Mouse (Mus musculus) adrenal gland, adult (tissue): ENCODE data around the gene Cypt1.

Experiments
- DNase-seq, 2 experiments: peaks; one replicate each; pipeline ENCODE4 v3.0.0; 2022 to 2023; ENCODE audit warnings: low spot score in 1 of 2; ENCODE audit not compliant: inconsistent age in 2 of 2

The Cypt1 gene

DNA sequence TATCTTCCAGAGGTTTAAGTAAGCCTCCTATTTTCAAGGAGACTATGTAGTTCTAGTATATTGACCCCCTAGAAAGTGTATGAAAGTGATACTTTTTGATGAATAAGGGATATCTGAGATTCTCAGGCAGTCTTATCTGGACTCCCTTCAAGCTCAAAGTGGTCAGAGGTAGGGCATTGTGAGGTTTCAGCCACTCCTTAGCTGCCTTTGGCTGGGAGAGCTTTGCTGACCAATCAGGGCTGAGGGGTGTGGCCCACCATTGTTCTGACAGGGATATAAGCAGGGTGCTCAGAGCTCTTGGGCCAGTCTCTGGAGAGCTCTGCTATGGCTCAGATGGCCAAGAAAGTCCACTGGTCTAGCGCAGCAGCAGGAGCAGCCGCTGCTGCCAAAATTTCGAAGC lies at the start of gene Cypt1:
Gene Cypt1 (plus strand): TSS at position 301 of the 400 bp plus-strand sequence.
- no peak for DNase-seq

DNA sequence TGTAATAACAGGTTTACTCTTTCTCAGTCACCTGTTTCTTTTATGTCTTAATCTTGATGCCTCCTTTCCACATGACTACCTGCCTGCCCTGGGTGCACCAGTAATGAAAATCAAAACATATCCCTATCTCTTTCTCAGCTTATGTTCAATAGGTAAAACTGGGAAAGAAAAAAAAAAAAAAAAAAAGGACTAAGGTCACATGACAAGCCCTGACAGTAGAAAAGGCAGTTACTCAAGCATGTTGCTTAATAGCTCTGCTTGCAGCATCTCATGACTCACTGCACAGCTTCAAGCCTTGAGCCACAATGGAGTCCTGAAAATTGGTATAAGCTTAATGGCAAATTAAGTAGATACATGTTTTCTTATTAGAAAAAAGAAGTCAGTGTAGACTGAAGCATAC lies 24.1 kb downstream of the Cypt1 start:
- DNase-seq, result peak; percentile 11 to 69

GRCm38 (mm10) chrX:16557061-16557460 lies 34.4 kb downstream of the Cypt1 start:
- DNase-seq, result peak in 1 of 2 experiments; percentile 54

DNA sequence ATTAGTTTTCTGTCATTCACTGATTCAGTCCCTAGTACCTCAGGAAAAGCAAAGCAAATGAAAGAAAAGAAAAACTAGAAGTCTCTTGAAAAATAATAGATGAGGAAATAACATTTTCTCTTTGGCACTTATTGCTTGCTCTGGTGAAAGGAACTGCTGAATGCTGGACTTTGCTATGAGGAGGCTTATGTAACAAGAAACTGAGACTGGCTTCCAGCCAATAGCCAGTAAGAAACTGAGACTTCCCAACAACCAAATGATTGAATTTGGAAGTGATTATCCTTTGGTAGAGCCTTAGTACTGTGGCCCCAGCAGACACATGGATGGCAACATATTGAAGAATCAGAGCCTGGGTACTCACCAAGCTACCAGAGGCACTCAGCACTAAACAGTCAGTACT lies 35.8 kb downstream of the Cypt1 start:
- DNase-seq, result peak in 1 of 2 experiments; percentile 42
